Mouse (Mus musculus): ENCODE results near the gene Hif3a. TPM values are rescaled to one million over a fixed set of nuclear protein-coding genes. Genes with fewer than 3 reads are reported as not detected.

Hif3a gene
- polyA plus RNA-seq, 1 experiment from 2014 or later = 8.7 TPM

- no peaks in the 10 kb centered on the region for H3K27me3 ChIP-seq
- 92% methylated on average over 16 of the region's 16 CpGs for WGBS
- H3K9me3 ChIP-seq = no peaks in the 10 kb centered on the region
- H3K4me3 ChIP-seq (replicated peaks) = no peak overlapping the region
- peaks cover 12% of the 10 kb centered on the region for H3K36me3 ChIP-seq (replicated peaks)
- H3K4me1 ChIP-seq = peaks cover 36% of the 10 kb centered on the region
- no peak for ATAC-seq (ENCODE audit: low FRiP score)
- no peak overlapping the region for H3K9ac ChIP-seq
- H3K4me2 ChIP-seq = no peak overlapping the region
- H3K27ac ChIP-seq = no peak overlapping the region
These were observed 7.8 kb downstream of the Hif3a start for GRCm38 (mm10) chr7:17054325-17054989.

GRCm38 (mm10) chr7:17050933-17051594 lies 11.2 kb downstream of the Hif3a start:
- Histone ChIP-seq H3K9me3 (no peaks in the 10 kb centered on the region), H3K36me3 (replicated peaks) (peaks cover 21% of the 10 kb centered on the region), H3K27ac (no peak overlapping the region), H3K4me2 (0 out of 2 replicates have a peak overlapping the region, but pooled peaks have one; percentile 8), H3K27me3 (no peaks in the 10 kb centered on the region), H3K4me1 (peaks cover 5% of the 10 kb centered on the region), H3K9ac (no peak overlapping the region), H3K4me3 (replicated peaks) (no peak overlapping the region)
- ATAC-seq (ENCODE audit: low FRiP score) = no peak
- 10% methylated on average over 15 of the region's 17 CpGs for WGBS

- Histone ChIP-seq H3K4me3 (replicated peaks) (no peak overlapping the region), H3K4me2 (no peak overlapping the region), H3K9ac (no peak overlapping the region), H3K27ac (no peak overlapping the region), H3K27me3 (no peaks in the 10 kb centered on the region), H3K36me3 (replicated peaks) (peaks cover 21% of the 10 kb centered on the region), H3K4me1 (no peaks in the 10 kb centered on the region; the same call in 1 of the 2 replicates), H3K9me3 (no peaks in the 10 kb centered on the region)
- WGBS = 64% methylated on average over 11 of the region's 11 CpGs
- ATAC-seq (ENCODE audit: low FRiP score) = no peak; the same call in 1 of the 2 replicates
These were observed 11.7 kb downstream of the Hif3a start for GRCm38 (mm10) chr7:17050491-17050890.

GRCm38 (mm10) chr7:17048431-17049190 lies 13.6 kb downstream of the Hif3a start:
- Histone ChIP-seq H3K36me3 (replicated peaks) (peaks cover 26% of the 10 kb centered on the region), H3K4me2 (no peak overlapping the region), H3K27ac (no peak overlapping the region), H3K9me3 (no peaks in the 10 kb centered on the region), H3K9ac (no peak overlapping the region), H3K27me3 (no peaks in the 10 kb centered on the region), H3K4me3 (replicated peaks) (no peak overlapping the region), H3K4me1 (no peaks in the 10 kb centered on the region; the same call in 1 of the 2 replicates)
- WGBS = 90% methylated on average over 10 of the region's 10 CpGs
- ATAC-seq (ENCODE audit: low FRiP score) = no peak

GRCm38 (mm10) chr7:17047041-17047682 lies 15.1 kb downstream of the Hif3a start:
- Histone ChIP-seq H3K4me3 (replicated peaks) (no peak overlapping the region), H3K9me3 (no peaks in the 10 kb centered on the region), H3K9ac (no peak overlapping the region), H3K4me2 (no peak overlapping the region), H3K27me3 (no peaks in the 10 kb centered on the region), H3K36me3 (replicated peaks) (peaks cover 28% of the 10 kb centered on the region), H3K27ac (no peak overlapping the region), H3K4me1 (no peaks in the 10 kb centered on the region; the same call in 1 of the 2 replicates)
- ATAC-seq (ENCODE audit: low FRiP score) = no peak
- 77% methylated on average over 5 of the region's 5 CpGs for whole genome bisulfite sequencing

- Histone ChIP-seq H3K27me3 (no peaks in the 10 kb centered on the region), H3K9me3 (no peaks in the 10 kb centered on the region), H3K36me3 (replicated peaks) (peaks cover 30% of the 10 kb centered on the region), H3K4me1 (no peaks in the 10 kb centered on the region; the same call in 1 of the 2 replicates), H3K27ac (no peak overlapping the region), H3K4me3 (replicated peaks) (no peak overlapping the region), H3K9ac (no peak overlapping the region), H3K4me2 (no peak overlapping the region)
- 74% methylated on average over 1 of the region's 1 CpGs for WGBS
- ATAC-seq (ENCODE audit: low FRiP score) = no peak
These were observed 16.5 kb downstream of the Hif3a start for GRCm38 (mm10) chr7:17045743-17046142.

GRCm38 (mm10) chr7:17039373-17039772 lies 22.9 kb downstream of the Hif3a start:
- no peak for ATAC-seq (ENCODE audit: low FRiP score)
- Histone ChIP-seq H3K36me3 (replicated peaks) (peaks cover 33% of the 10 kb centered on the region), H3K9me3 (no peaks in the 10 kb centered on the region), H3K27ac (no peak overlapping the region), H3K27me3 (no peaks in the 10 kb centered on the region), H3K4me2 (no peak overlapping the region), H3K4me3 (replicated peaks) (no peak overlapping the region), H3K4me1 (peaks cover 11% of the 10 kb centered on the region; the same call in 1 of the 2 replicates), H3K9ac (no peak overlapping the region)
- WGBS = 94% methylated on average over 7 of the region's 7 CpGs

- 48% methylated on average over 9 of the region's 9 CpGs for WGBS
- Histone ChIP-seq H3K27ac (no peak overlapping the region), H3K27me3 (no peaks in the 10 kb centered on the region), H3K9ac (no peak overlapping the region), H3K36me3 (replicated peaks) (peaks cover 23% of the 10 kb centered on the region), H3K4me1 (peaks cover 11% of the 10 kb centered on the region; the same call in 1 of the 2 replicates), H3K4me2 (no peak overlapping the region), H3K4me3 (replicated peaks) (no peak overlapping the region), H3K9me3 (no peaks in the 10 kb centered on the region)
- ATAC-seq (ENCODE audit: low FRiP score) = 0 out of 2 replicates have a peak, but pooled peaks have one; percentile 23
These were observed 24.1 kb downstream of the Hif3a start for GRCm38 (mm10) chr7:17038018-17038695.

- no peak overlapping the region for H3K9ac ChIP-seq
- peaks cover 4% of the 10 kb centered on the region; the same call in 1 of the 2 replicates for H3K36me3 ChIP-seq (replicated peaks)
- no peak for ATAC-seq (ENCODE audit: low FRiP score)
- H3K9me3 ChIP-seq = no peaks in the 10 kb centered on the region
- peaks cover 19% of the 10 kb centered on the region for H3K4me1 ChIP-seq
- H3K4me3 ChIP-seq (replicated peaks) = no peak overlapping the region
- H3K4me2 ChIP-seq = no peak overlapping the region
- 0 out of 2 replicates have a peak, but pooled peaks cover 5% of the 10 kb centered on the region for H3K27me3 ChIP-seq
- WGBS = 92% methylated on average over 7 of the region's 7 CpGs
- no peak overlapping the region for H3K27ac ChIP-seq
These were observed 32.0 kb downstream of the Hif3a start for GRCm38 (mm10) chr7:17030239-17030638.

GRCm38 (mm10) chr7:17028923-17029322 lies 33.3 kb downstream of the Hif3a start:
- Histone ChIP-seq H3K4me3 (replicated peaks) (no peak overlapping the region), H3K36me3 (replicated peaks) (peaks cover 15% of the 10 kb centered on the region), H3K27me3 (0 out of 2 replicates have a peak, but pooled peaks cover 5% of the 10 kb centered on the region), H3K4me2 (no peak overlapping the region), H3K27ac (no peak overlapping the region), H3K9me3 (no peaks in the 10 kb centered on the region), H3K9ac (no peak overlapping the region), H3K4me1 (peaks cover 25% of the 10 kb centered on the region)
- no peak for ATAC-seq (ENCODE audit: low FRiP score)
- 75% methylated on average over 7 of the region's 7 CpGs for WGBS

GRCm38 (mm10) chr7:17027588-17028343 lies 34.5 kb downstream of the Hif3a start, which contains the start of gene Ppp5c:
Gene Ppp5c, minus strand, starts transcription at chr7:17027924.
- Histone ChIP-seq H3K27me3 (0 out of 2 replicates have a peak, but pooled peaks cover 5% of the 10 kb centered on the region), H3K36me3 (replicated peaks) (peaks cover 24% of the 10 kb centered on the region), H3K27ac (peak within 1 kb of the TSS; percentile 54), H3K4me1 (peaks cover 25% of the 10 kb centered on the region), H3K9ac (peak within 1 kb of the TSS; percentile 81), H3K4me2 (peak within 1 kb of the TSS; percentile 72), H3K4me3 (replicated peaks) (peak within 1 kb of the TSS; percentile 77), H3K9me3 (no peaks in the 10 kb centered on the region)
- peak; percentile 90 for ATAC-seq (ENCODE audit: low FRiP score)
- WGBS = under 1% methylated on average over 57 of the region's 58 CpGs

Measured in forebrain, embryonic 12.5 days (tissue).